ENCODE assay signal across 12 mouse cellular contexts in genomic region chr4:35300848-35301247, GRCm38 (mm10).
DNase-seq lines count a peak whose midpoint lies in the region; ATAC-seq and TF ChIP-seq lines count a peak whose summit lies in the region.
"Had no signal": no experiment of that assay in that cellular context is flagged by ENCODE, and none has a peak within 500 bp of the region (broad histone marks: within the 10 kb centered on the region; RNA-seq: fewer than 3 reads in every experiment).

No protein-coding gene starts in this region.

- no peak overlapping the region for H3K27ac ChIP-seq in embryonic facial prominence, embryonic 14.5 days (replicated peaks; ENCODE audit: low read depth, low read length)
- H3K27ac ChIP-seq in embryonic facial prominence, embryonic 10.5 days (replicated peaks): no peak overlapping the region
- no peak overlapping the region for H3K27ac ChIP-seq in forebrain, postnatal 0 days (ENCODE audit: low read depth, low read length)
- H3K27ac ChIP-seq: embryonic facial prominence, embryonic 12.5 days; kidney, embryonic 15.5 days had no signal

- no peak for TF ChIP-seq CTCF in forebrain, postnatal 0 days (IDR thresholded peaks at IDR 0.05; ENCODE audit: low read depth)

- H3K9me3 ChIP-seq in embryonic facial prominence, embryonic 14.5 days (ENCODE audit: control insufficient read depth, low read length): no peaks in the 10 kb centered on the region
- H3K9me3 ChIP-seq in embryonic facial prominence, embryonic 10.5 days: no peaks in the 10 kb centered on the region
- H3K9me3 ChIP-seq in forebrain, postnatal 0 days (ENCODE audit: low read length): no peaks in the 10 kb centered on the region
- H3K9me3 ChIP-seq: embryonic facial prominence, embryonic 12.5 days; kidney, embryonic 15.5 days had no signal

- no peaks in the 10 kb centered on the region for H3K27me3 ChIP-seq in embryonic facial prominence, embryonic 14.5 days (replicated peaks; ENCODE audit: control insufficient read depth, insufficient read depth, low read length)
- no peaks in the 10 kb centered on the region for H3K27me3 ChIP-seq in embryonic facial prominence, embryonic 10.5 days (replicated peaks; ENCODE audit: low read depth, poor library complexity, severe bottlenecking)
- H3K27me3 ChIP-seq in forebrain, postnatal 0 days (ENCODE audit: insufficient read depth, low read length): no peaks in the 10 kb centered on the region
- H3K27me3 ChIP-seq: embryonic facial prominence, embryonic 12.5 days; kidney, embryonic 15.5 days had no signal

- intact Hi-C loops in left cerebral cortex, postnatal 25 days (cut with DNase I): no loop called here

- H3K9ac ChIP-seq in embryonic facial prominence, embryonic 14.5 days (ENCODE audit: low read depth, low read length): no peak overlapping the region
- H3K9ac ChIP-seq in forebrain, postnatal 0 days: no peak overlapping the region
- H3K9ac ChIP-seq: embryonic facial prominence, embryonic 12.5 days; kidney, embryonic 15.5 days had no signal

- WGBS in embryonic facial prominence, embryonic 14.5 days: 27% methylated on average over 2 of the region's 2 CpGs
- 70% methylated on average over 2 of the region's 2 CpGs for WGBS in embryonic facial prominence, embryonic 10.5 days
- 13% methylated on average over 2 of the region's 2 CpGs for WGBS in forebrain, postnatal 0 days

- no peaks in the 10 kb centered on the region for H3K4me1 ChIP-seq in embryonic facial prominence, embryonic 14.5 days (ENCODE audit: control insufficient read depth, insufficient read depth, low read length)
- no peaks in the 10 kb centered on the region for H3K4me1 ChIP-seq in embryonic facial prominence, embryonic 10.5 days
- H3K4me1 ChIP-seq in forebrain, postnatal 0 days (ENCODE audit: insufficient read depth): no peaks in the 10 kb centered on the region
- H3K4me1 ChIP-seq: embryonic facial prominence, embryonic 12.5 days; kidney, embryonic 15.5 days had no signal

- ATAC-seq in embryonic facial prominence, embryonic 14.5 days (ENCODE audit: low read depth): no peak
- no peak; the same call in 1 of the 2 replicates for ATAC-seq in forebrain, postnatal 0 days

- H3K4me3 ChIP-seq in embryonic facial prominence, embryonic 14.5 days (ENCODE audit: low read depth, low read length): no peak overlapping the region
- no peak overlapping the region for H3K4me3 ChIP-seq in embryonic facial prominence, embryonic 10.5 days
- H3K4me3 ChIP-seq in forebrain, postnatal 0 days (ENCODE audit: low read depth, low read length): no peak overlapping the region
- H3K4me3 ChIP-seq: embryonic facial prominence, embryonic 12.5 days; kidney, embryonic 15.5 days had no signal

- H3K36me3 ChIP-seq in embryonic facial prominence, embryonic 14.5 days (ENCODE audit: control insufficient read depth, insufficient read depth, low read length): no peaks in the 10 kb centered on the region
- H3K36me3 ChIP-seq in embryonic facial prominence, embryonic 10.5 days (replicated peaks): no peaks in the 10 kb centered on the region
- H3K36me3 ChIP-seq in forebrain, postnatal 0 days (ENCODE audit: insufficient read depth): no peaks in the 10 kb centered on the region
- H3K36me3 ChIP-seq: embryonic facial prominence, embryonic 12.5 days; kidney, embryonic 15.5 days had no signal

- no peak overlapping the region for H3K4me2 ChIP-seq in embryonic facial prominence, embryonic 14.5 days (ENCODE audit: low read depth, low read length)
- no peak overlapping the region for H3K4me2 ChIP-seq in forebrain, postnatal 0 days (ENCODE audit: low read depth)
- H3K4me2 ChIP-seq: embryonic facial prominence, embryonic 12.5 days; kidney, embryonic 15.5 days; liver, embryonic 11.5 days had no signal

- peak; percentile 35 for DNase-seq in embryonic facial prominence, embryonic 14.5 days (ENCODE audit: low spot score)
- DNase-seq in embryonic facial prominence, embryonic 10.5 days (ENCODE audit: low spot score): no peak
- DNase-seq in left cerebral cortex, postnatal 25 days (ENCODE audit: low spot score in 2 of 2): peak; percentile 14 to 17
- no peak for DNase-seq in left cerebral cortex, adult 18-20 months (ENCODE audit: low spot score in 2 of 2)
- DNase-seq in Muller cell, postnatal 12 days (ENCODE audit: inconsistent ontology term): peak; percentile 35
- peak; percentile 52 for DNase-seq in forebrain, postnatal 0 days
- no peak for DNase-seq in adrenal gland, postnatal 4 days (ENCODE audit: low spot score in 2 of 2)
- DNase-seq in ovary, postnatal 36 days (ENCODE audit: low spot score): no peak
- DNase-seq: cerebellum, adult 9-10 months had no signal

Comparison
In these comparisons a context has a peak if more than half of its experiments do, and no peak if none do; other contexts are left out.
1. DNase-seq: peak in embryonic facial prominence, embryonic 14.5 days (single experiment), left cerebral cortex, postnatal 25 days (2 of 2), Muller cell, postnatal 12 days (single experiment) and forebrain, postnatal 0 days (single experiment); none in embryonic facial prominence, embryonic 10.5 days (single experiment), left cerebral cortex, adult 18-20 months (0 of 2), adrenal gland, postnatal 4 days (0 of 2) and ovary, postnatal 36 days (single experiment).